Mouse (Mus musculus): ENCODE data around the gene Ror2. TPM values are rescaled to one million over a fixed set of nuclear protein-coding genes. Genes with fewer than 3 reads are reported as not detected.

Gene Ror2
- polyA plus RNA-seq, 1 experiment from 2014 or later: 28.3 TPM

GRCm38 (mm10) chr13:53176695-53177423, 109.1 kb downstream of the Ror2 start:
- no peaks in the 10 kb centered on the region for H3K36me3 ChIP-seq
- H3K9me3 ChIP-seq (replicated peaks): no peaks in the 10 kb centered on the region
- no peak overlapping the region for H3K9ac ChIP-seq
- no peak overlapping the region for H3K4me3 ChIP-seq
- H3K4me1 ChIP-seq (replicated peaks): peaks cover 73% of the 10 kb centered on the region
- WGBS: 42% methylated on average over 10 of the region's 10 CpGs
- H3K27me3 ChIP-seq (replicated peaks): no peaks in the 10 kb centered on the region
- H3K4me2 ChIP-seq: no peak overlapping the region
- ATAC-seq (ENCODE audit: insufficient number of reproducible peaks, low FRiP score): no peak
- H3K27ac ChIP-seq (ENCODE audit: poor library complexity, severe bottlenecking): peak overlapping the region; percentile 58

GRCm38 (mm10) chr13:53175041-53175440, 110.9 kb downstream of the Ror2 start:
- no peak overlapping the region for H3K4me2 ChIP-seq
- peaks cover 82% of the 10 kb centered on the region for H3K4me1 ChIP-seq (replicated peaks)
- no peaks in the 10 kb centered on the region for H3K9me3 ChIP-seq (replicated peaks)
- no peak for ATAC-seq (ENCODE audit: insufficient number of reproducible peaks, low FRiP score)
- peak overlapping the region; percentile 58; the same call in 1 of the 2 replicates for H3K27ac ChIP-seq (ENCODE audit: poor library complexity, severe bottlenecking)
- no peaks in the 10 kb centered on the region for H3K27me3 ChIP-seq (replicated peaks)
- 0 out of 2 replicates have a peak overlapping the region, but pooled peaks have one; percentile 26 for H3K9ac ChIP-seq
- WGBS: 61% methylated on average over 7 of the region's 7 CpGs
- no peak overlapping the region for H3K4me3 ChIP-seq
- H3K36me3 ChIP-seq: peaks cover 4% of the 10 kb centered on the region; the same call in 1 of the 2 replicates

GRCm38 (mm10) chr13:53163671-53164070, 122.3 kb downstream of the Ror2 start:
- no peak overlapping the region for H3K4me2 ChIP-seq
- H3K4me1 ChIP-seq (replicated peaks): peaks cover 60% of the 10 kb centered on the region
- H3K27ac ChIP-seq (ENCODE audit: poor library complexity, severe bottlenecking): no peak overlapping the region; the same call in 1 of the 2 replicates
- no peak overlapping the region for H3K4me3 ChIP-seq
- no peaks in the 10 kb centered on the region for H3K36me3 ChIP-seq
- no peaks in the 10 kb centered on the region for H3K27me3 ChIP-seq (replicated peaks)
- 71% methylated on average over 10 of the region's 10 CpGs for whole genome bisulfite sequencing
- no peaks in the 10 kb centered on the region for H3K9me3 ChIP-seq (replicated peaks)
- no peak overlapping the region for H3K9ac ChIP-seq
- no peak for ATAC-seq (ENCODE audit: insufficient number of reproducible peaks, low FRiP score)

GRCm38 (mm10) chr13:53163060-53163459, 122.9 kb downstream of the Ror2 start:
- no peaks in the 10 kb centered on the region for H3K27me3 ChIP-seq (replicated peaks)
- H3K36me3 ChIP-seq: no peaks in the 10 kb centered on the region
- no peaks in the 10 kb centered on the region for H3K9me3 ChIP-seq (replicated peaks)
- H3K4me2 ChIP-seq: no peak overlapping the region
- H3K9ac ChIP-seq: no peak overlapping the region
- H3K4me1 ChIP-seq (replicated peaks): peaks cover 64% of the 10 kb centered on the region
- no peak overlapping the region for H3K4me3 ChIP-seq
- ATAC-seq (ENCODE audit: insufficient number of reproducible peaks, low FRiP score): no peak
- 73% methylated on average over 8 of the region's 8 CpGs for WGBS
- no peak overlapping the region for H3K27ac ChIP-seq (ENCODE audit: poor library complexity, severe bottlenecking)

GRCm38 (mm10) chr13:53159501-53159900, 126.4 kb downstream of the Ror2 start:
- Histone ChIP-seq H3K4me1 (replicated peaks) (peaks cover 70% of the 10 kb centered on the region), H3K9me3 (replicated peaks) (no peaks in the 10 kb centered on the region), H3K4me2 (no peak overlapping the region), H3K27me3 (replicated peaks) (no peaks in the 10 kb centered on the region), H3K27ac (ENCODE audit: poor library complexity, severe bottlenecking) (no peak overlapping the region; the same call in 1 of the 2 replicates), H3K36me3 (no peaks in the 10 kb centered on the region), H3K9ac (no peak overlapping the region), H3K4me3 (no peak overlapping the region)
- WGBS: 85% methylated on average over 6 of the region's 6 CpGs
- no peak for ATAC-seq (ENCODE audit: insufficient number of reproducible peaks, low FRiP score)

- peak overlapping the region; percentile 66 for H3K27ac ChIP-seq (ENCODE audit: poor library complexity, severe bottlenecking)
- WGBS: 40% methylated on average over 9 of the region's 9 CpGs
These were observed 127.4 kb downstream of the Ror2 start for GRCm38 (mm10) chr13:53158405-53159005.

GRCm38 (mm10) chr13:53156911-53157310, 129.0 kb downstream of the Ror2 start:
- H3K4me2 ChIP-seq: no peak overlapping the region
- H3K4me1 ChIP-seq (replicated peaks): peaks cover 76% of the 10 kb centered on the region
- H3K27ac ChIP-seq (ENCODE audit: poor library complexity, severe bottlenecking): peak overlapping the region; percentile 98
- WGBS: 75% methylated on average over 15 of the region's 15 CpGs
- no peak overlapping the region for H3K4me3 ChIP-seq
- no peaks in the 10 kb centered on the region for H3K9me3 ChIP-seq (replicated peaks)
- no peak for ATAC-seq (ENCODE audit: insufficient number of reproducible peaks, low FRiP score)
- H3K27me3 ChIP-seq (replicated peaks): no peaks in the 10 kb centered on the region
- no peaks in the 10 kb centered on the region for H3K36me3 ChIP-seq
- H3K9ac ChIP-seq: no peak overlapping the region

More at GRCm38 (mm10) chr13:53158405-53159005, 127.4 kb downstream of the Ror2 start:
- H3K36me3 ChIP-seq: no peaks in the 10 kb centered on the region
- no peak overlapping the region for H3K9ac ChIP-seq
- no peaks in the 10 kb centered on the region for H3K27me3 ChIP-seq (replicated peaks)
- peaks cover 74% of the 10 kb centered on the region for H3K4me1 ChIP-seq (replicated peaks)
- H3K4me2 ChIP-seq: no peak overlapping the region
- no peak for ATAC-seq (ENCODE audit: insufficient number of reproducible peaks, low FRiP score)
- no peak overlapping the region for H3K4me3 ChIP-seq
- no peaks in the 10 kb centered on the region for H3K9me3 ChIP-seq (replicated peaks)

GRCm38 (mm10) chr13:53156282-53156681, 129.6 kb downstream of the Ror2 start:
- H3K27ac ChIP-seq (ENCODE audit: poor library complexity, severe bottlenecking): peak overlapping the region; percentile 98
- ATAC-seq (ENCODE audit: insufficient number of reproducible peaks, low FRiP score): peak; percentile 68
- WGBS: 40% methylated on average over 6 of the region's 6 CpGs
- H3K4me3 ChIP-seq: no peak overlapping the region
- no peaks in the 10 kb centered on the region for H3K27me3 ChIP-seq (replicated peaks)
- H3K9me3 ChIP-seq (replicated peaks): no peaks in the 10 kb centered on the region
- H3K36me3 ChIP-seq: no peaks in the 10 kb centered on the region
- H3K4me1 ChIP-seq (replicated peaks): peaks cover 82% of the 10 kb centered on the region
- 0 out of 2 replicates have a peak overlapping the region, but pooled peaks have one; percentile 19 for H3K9ac ChIP-seq
- no peak overlapping the region for H3K4me2 ChIP-seq

GRCm38 (mm10) chr13:53145511-53145910, 140.4 kb downstream of the Ror2 start:
- Histone ChIP-seq H3K4me3 (no peak overlapping the region), H3K36me3 (peaks cover 10% of the 10 kb centered on the region), H3K27ac (ENCODE audit: poor library complexity, severe bottlenecking) (no peak overlapping the region), H3K27me3 (replicated peaks) (no peaks in the 10 kb centered on the region), H3K4me1 (replicated peaks) (peaks cover 45% of the 10 kb centered on the region), H3K4me2 (no peak overlapping the region), H3K9ac (no peak overlapping the region), H3K9me3 (replicated peaks) (no peaks in the 10 kb centered on the region)
- 73% methylated on average over 3 of the region's 3 CpGs for WGBS
- no peak for ATAC-seq (ENCODE audit: insufficient number of reproducible peaks, low FRiP score)

GRCm38 (mm10) chr13:53143076-53143475, 142.8 kb downstream of the Ror2 start:
- no peak overlapping the region for H3K27ac ChIP-seq (ENCODE audit: poor library complexity, severe bottlenecking)
- H3K4me3 ChIP-seq: no peak overlapping the region
- H3K4me2 ChIP-seq: no peak overlapping the region
- peaks cover 21% of the 10 kb centered on the region for H3K36me3 ChIP-seq
- no peak for ATAC-seq (ENCODE audit: insufficient number of reproducible peaks, low FRiP score)
- 48% methylated on average over 5 of the region's 5 CpGs for WGBS
- H3K4me1 ChIP-seq (replicated peaks): peaks cover 24% of the 10 kb centered on the region
- no peaks in the 10 kb centered on the region for H3K27me3 ChIP-seq (replicated peaks)
- H3K9me3 ChIP-seq (replicated peaks): no peaks in the 10 kb centered on the region
- H3K9ac ChIP-seq: no peak overlapping the region

- WGBS: 89% methylated on average over 10 of the region's 10 CpGs
- no peaks in the 10 kb centered on the region for H3K27me3 ChIP-seq (replicated peaks)
- ATAC-seq (ENCODE audit: insufficient number of reproducible peaks, low FRiP score): no peak
These were observed 143.7 kb downstream of the Ror2 start for GRCm38 (mm10) chr13:53142268-53142667.

More at GRCm38 (mm10) chr13:53142268-53142667, 143.7 kb downstream of the Ror2 start:
- Histone ChIP-seq H3K36me3 (peaks cover 24% of the 10 kb centered on the region), H3K4me3 (no peak overlapping the region), H3K9me3 (replicated peaks) (no peaks in the 10 kb centered on the region), H3K9ac (no peak overlapping the region), H3K4me2 (no peak overlapping the region), H3K27ac (ENCODE audit: poor library complexity, severe bottlenecking) (no peak overlapping the region), H3K4me1 (replicated peaks) (peaks cover 16% of the 10 kb centered on the region)

Measured in heart, embryonic 12.5 days (tissue).